In the genomic region with DNA sequence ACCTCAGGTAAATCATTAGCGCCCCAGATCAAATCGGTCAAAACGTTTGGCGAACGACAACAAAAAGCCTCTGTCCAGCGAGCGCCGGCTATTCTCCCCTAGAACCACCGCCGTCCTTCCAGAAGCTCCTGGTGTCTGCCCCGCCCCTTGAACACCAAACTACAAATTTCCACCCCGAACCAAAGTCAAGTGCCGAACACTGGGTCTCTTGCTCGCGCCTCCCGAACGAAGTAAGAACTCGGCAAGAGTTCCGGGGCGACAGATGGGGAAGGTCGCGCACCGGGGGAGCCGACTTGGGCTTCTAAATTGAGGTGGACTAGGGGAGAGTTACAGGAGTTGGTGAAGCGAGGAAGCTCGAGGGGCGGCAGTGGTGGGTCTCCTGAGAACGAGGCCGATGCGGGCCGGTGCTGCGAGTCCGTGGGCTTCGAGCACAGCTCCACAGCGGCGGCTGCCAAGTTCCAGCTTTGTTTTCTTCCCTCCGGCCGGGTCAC, we compare ENCODE assay signal across 8 mouse cellular contexts. TPM values are rescaled to one million over a fixed set of nuclear protein-coding genes. Genes with fewer than 3 reads are reported as not detected.
DNase-seq lines count a peak whose midpoint lies in the region; ATAC-seq and TF ChIP-seq lines count a peak whose summit lies in the region.

Gene Tubgcp4, plus strand, starts transcription at position 174 of the 491 bp plus-strand sequence.

- peak within 1 kb of the TSS; percentile 89 for H3K4me3 ChIP-seq in forebrain, postnatal 0 days (ENCODE audit: low read depth, low read length)
- peak within 1 kb of the TSS; percentile 68 for H3K4me3 ChIP-seq in hindbrain, embryonic 13.5 days
- H3K4me3 ChIP-seq in megakaryocyte, embryonic 14.5 days (replicated peaks), result peak within 1 kb of the TSS; percentile 93

- H3K27me3 ChIP-seq in forebrain, postnatal 0 days (ENCODE audit: insufficient read depth, low read length), result no peaks in the 10 kb centered on the region
- no peaks in the 10 kb centered on the region for H3K27me3 ChIP-seq in hindbrain, embryonic 13.5 days
- no peaks in the 10 kb centered on the region for H3K27me3 ChIP-seq in megakaryocyte, embryonic 14.5 days (replicated peaks)

- WGBS in forebrain, postnatal 0 days, result under 1% methylated on average over 36 of the region's 38 CpGs
- WGBS in hindbrain, embryonic 13.5 days, result under 1% methylated on average over 38 of the region's 38 CpGs

- H3K36me3 ChIP-seq in forebrain, postnatal 0 days (ENCODE audit: insufficient read depth), result peaks cover 19% of the 10 kb centered on the region
- H3K36me3 ChIP-seq in hindbrain, embryonic 13.5 days, result peaks cover 30% of the 10 kb centered on the region
- H3K36me3 ChIP-seq in megakaryocyte, embryonic 14.5 days (replicated peaks; ENCODE audit: low read length), result peaks cover 60% of the 10 kb centered on the region

- no peak for TF ChIP-seq CTCF in forebrain, postnatal 0 days (IDR thresholded peaks at IDR 0.05; ENCODE audit: low read depth)

- H3K4me2 ChIP-seq in forebrain, postnatal 0 days (ENCODE audit: low read depth), result peak within 1 kb of the TSS; percentile 71
- H3K4me2 ChIP-seq in hindbrain, embryonic 13.5 days, result peak within 1 kb of the TSS; percentile 89

- peak within 1 kb of the TSS; percentile 71 for H3K9ac ChIP-seq in forebrain, postnatal 0 days
- peak within 1 kb of the TSS; percentile 90 for H3K9ac ChIP-seq in hindbrain, embryonic 13.5 days

- H3K9me3 ChIP-seq in forebrain, postnatal 0 days (ENCODE audit: low read length), result no peaks in the 10 kb centered on the region
- H3K9me3 ChIP-seq in hindbrain, embryonic 13.5 days, result no peaks in the 10 kb centered on the region
- no peaks in the 10 kb centered on the region for H3K9me3 ChIP-seq in megakaryocyte, embryonic 14.5 days

- ATAC-seq in forebrain, postnatal 0 days, result peak; percentile 54
- peak; percentile 72 for ATAC-seq in hindbrain, embryonic 13.5 days (ENCODE audit: low FRiP score)

- peaks cover 13% of the 10 kb centered on the region for H3K4me1 ChIP-seq in forebrain, postnatal 0 days (ENCODE audit: insufficient read depth)
- peaks cover 37% of the 10 kb centered on the region for H3K4me1 ChIP-seq in hindbrain, embryonic 13.5 days (replicated peaks)
- H3K4me1 ChIP-seq in megakaryocyte, embryonic 14.5 days, result peaks cover 39% of the 10 kb centered on the region

- DNase-seq in left cerebral cortex, adult 18-20 months (ENCODE audit: low spot score in 2 of 2), result no peak
- no peak for DNase-seq in left cerebral cortex, adult 9 months (ENCODE audit: low spot score in 2 of 2)
- peak in 1 of 2 experiments; percentile 30 for DNase-seq in adrenal gland, postnatal 4 days (ENCODE audit: low spot score in 2 of 2)
- no peak for DNase-seq in forebrain, postnatal 0 days
- no peak for DNase-seq in left cerebral cortex, adult 8-10 months (ENCODE audit: low spot score in 2 of 2)
- peak; percentile 50 for DNase-seq in urinary bladder, postnatal 14 days (ENCODE audit: low spot score)

- H3K27ac ChIP-seq in forebrain, postnatal 0 days (ENCODE audit: low read depth, low read length), result peak within 1 kb of the TSS; percentile 76
- peak within 1 kb of the TSS; percentile 92 for H3K27ac ChIP-seq in hindbrain, embryonic 13.5 days

RNA-seq across cellular contexts. Expression of gene Tubgcp4, which starts in this region (rescaled TPM):
- 10 to 100 TPM; 45.6 to 49.8 TPM for total RNA-seq in left cerebral cortex, adult 18-20 months (2021)
- total RNA-seq in adrenal gland, postnatal 4 days (2021), result 10 to 100 TPM; 38.6 to 47.7 TPM
- total RNA-seq in forebrain, postnatal 0 days (2014; rRNA removed), result 26.1 and 29.7 TPM in 2 replicates
- 12.4 and 18.5 TPM in 2 replicates for polyA plus RNA-seq in forebrain, postnatal 0 days (2015; fragmentation: Nextera tagmentation; extraction: Ambion mirVana)
- 55.4 and 56.3 TPM in 2 replicates for polyA plus RNA-seq in hindbrain, embryonic 13.5 days (2015; fragmentation: Nextera tagmentation; extraction: Ambion mirVana)
- total RNA-seq in left cerebral cortex, adult 8-10 months (2022), result 10 to 100 TPM; 34.4 to 39.3 (median 34.7) TPM
- 1.0 and 3.2 TPM in 2 replicates for polyA plus RNA-seq in megakaryocyte, embryonic 14.5 days (2012; ENCODE audit: insufficient read depth, low replicate concordance)
